Mouse (Mus musculus) small intestine, adult 2 months (tissue): ENCODE measurements at regions not wholly inside any gene's neighbourhood (a gene's known extent, or its start where the extent isn't known, plus 50 kb on each side); places are given as distances from the start of the nearest gene placed in this dataset.

Source experiments
- CTCF ChIP-seq: fragments of 200-500 bp; IDR thresholded peaks from 2 replicates; pipeline ENCODE4 v1.5.1; 2012; ENCODE audit warnings: low read depth, mild to moderate bottlenecking, control low read depth, inconsistent platforms, low read length, moderate library complexity, mixed read lengths; ENCODE audit not compliant: insufficient replicate concordance, insufficient read length; ENCODE audit errors: extremely low read depth
- POLR2A ChIP-seq: fragments of 200-500 bp; IDR thresholded peaks from 2 replicates; pipeline ENCODE4 v1.6.1; 2012; ENCODE audit warnings: low read depth, mild to moderate bottlenecking, control low read depth, inconsistent platforms, low read length, moderate library complexity

DNA sequence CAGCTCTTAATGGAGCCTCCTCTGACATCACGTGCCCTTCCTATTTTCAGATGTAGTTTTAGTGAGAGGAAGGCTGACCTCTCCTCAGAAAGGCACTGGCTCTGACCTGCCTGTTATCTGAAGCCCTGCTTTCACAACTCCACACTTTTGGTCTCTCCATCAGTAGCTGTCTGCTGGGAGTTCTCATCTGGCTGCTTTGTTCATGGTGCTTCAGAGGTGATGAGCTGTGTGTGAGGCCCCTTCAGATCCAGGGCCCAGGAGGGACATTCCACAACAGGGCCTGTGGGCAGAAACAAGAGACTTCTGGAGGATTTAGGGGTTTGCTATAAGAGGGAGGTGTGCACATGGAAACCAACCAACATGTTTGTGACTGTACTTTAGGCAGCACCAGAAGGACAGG, 50.8 kb upstream of the Fhl2 start:
- TF ChIP-seq CTCF (no peak), POLR2A (no peak)
